Mouse (Mus musculus): ENCODE results near the gene Rab40b.

- no peak for TF ChIP-seq CTCF (conservative IDR thresholded peaks at IDR 0.05; ENCODE audit: insufficient read depth, insufficient read length, low read depth, low read length)
- TF ChIP-seq POLR2A (IDR thresholded peaks at IDR 0.05; ENCODE audit: low read depth, low read length): no peak
Observed at GRCm38 (mm10) chr11:121306608-121307007, 81.4 kb downstream of the Rab40b start.

All from kidney, adult 2 months (tissue).